Mouse (Mus musculus) lung, postnatal 0 days (tissue): Measurements from ENCODE around the gene Zdhhc12. TPM values are rescaled to one million over a fixed set of nuclear protein-coding genes. Genes with fewer than 3 reads are reported as not detected.

Experiments
- ATAC-seq: fragments of 200-750 bp; cut with Nextera tagmentation; 2 replicates; pipeline ENCODE4 v1.8.0; 2017; ENCODE audit warnings: moderate library complexity
- DNase-seq: peaks from one replicate; pipeline ENCODE4 v3.0.0-alpha.2; 2016; ENCODE audit warnings: low spot score
- H3K27ac ChIP-seq: fragments of 300-500 bp; sonication (generic); 2 replicates; pipeline ENCODE4 v1.5.1; 2014; ENCODE audit warnings: antibody characterized with exemption, mild to moderate bottlenecking, low read length, mixed read lengths
- H3K27me3 ChIP-seq: fragments of 300-500 bp; sonication (generic); replicated peaks from 2 replicates; pipeline ENCODE4 v1.6.1; 2014; ENCODE audit warnings: low read length, mixed read lengths; ENCODE audit not compliant: insufficient read depth
- H3K36me3 ChIP-seq: fragments of 300-500 bp; sonication (generic); 2 replicates; pipeline ENCODE4 v1.6.1; 2014; ENCODE audit warnings: low read length, mixed read lengths; ENCODE audit not compliant: insufficient read depth
- H3K4me1 ChIP-seq: fragments of 300-500 bp; sonication (generic); 2 replicates; pipeline ENCODE4 v1.6.1; 2014; ENCODE audit warnings: antibody characterized with exemption, low read depth, low read length, mixed read lengths; ENCODE audit not compliant: insufficient read depth
- H3K4me2 ChIP-seq: fragments of 300-500 bp; sonication (generic); replicated peaks from 2 replicates; pipeline ENCODE4 v1.6.1; 2014; ENCODE audit warnings: low read depth, mild to moderate bottlenecking, low read length, moderate library complexity, mixed read lengths
- H3K4me3 ChIP-seq: fragments of 300-500 bp; sonication (generic); 2 replicates; pipeline ENCODE4 v1.5.1; 2014; ENCODE audit warnings: low read depth, low read length
- H3K9ac ChIP-seq: fragments of 300-500 bp; sonication (generic); replicated peaks from 2 replicates; pipeline ENCODE4 v1.6.1; 2014; ENCODE audit warnings: low read depth, mild to moderate bottlenecking
- H3K9me3 ChIP-seq: fragments of 300-500 bp; sonication (generic); 2 replicates; pipeline ENCODE4 v1.6.1; 2016; ENCODE audit warnings: low read length, mixed read lengths
- CTCF ChIP-seq: IDR thresholded peaks from 2 replicates; pipeline ENCODE4 v1.5.1; 2016; ENCODE audit warnings: antibody characterized with exemption, mild to moderate bottlenecking
- EP300 ChIP-seq: IDR thresholded peaks from 2 replicates; pipeline ENCODE4 v1.6.1; 2016; ENCODE audit warnings: antibody characterized with exemption, mild to moderate bottlenecking, control low read depth
- WGBS: fragments of 180-500 bp; shearing (Covaris S2); extraction: QIAGEN DNeasy Blood & Tissue Kit; methylation state at CpG from one replicate; pipeline ENCODE4 v1.1.7; 2014; 5-methylcytosine and 5-hydroxymethylcytosine counted together
- polyA plus RNA-seq: library from polyadenylated mRNA; unstranded; fragments of >200 nt; fragmentation: Nextera tagmentation; extraction: Ambion mirVana; gene quantifications from 2 replicates; pipeline ENCODE4 v1.2.1, GENCODE M21; 2015

The Zdhhc12 gene
- polyA plus RNA-seq, 1 experiment from 2014 or later = 40.0 TPM

- DNase-seq (no peak), ATAC-seq (no peak)
- Histone ChIP-seq H3K4me1 (no peaks in the 10 kb centered on the region; the same call in 1 of the 2 replicates), H3K27me3 (no peaks in the 10 kb centered on the region), H3K9me3 (no peaks in the 10 kb centered on the region), H3K4me3 (no peak overlapping the region), H3K27ac (no peak overlapping the region), H3K4me2 (no peak overlapping the region), H3K9ac (no peak overlapping the region), H3K36me3 (no peaks in the 10 kb centered on the region)
- 83% methylated on average over 15 of the region's 15 CpGs for WGBS
- TF ChIP-seq CTCF (no peak), EP300 (no peak)
Observed at GRCm38 (mm10) chr2:30080181-30080800, 13.2 kb downstream of the Zdhhc12 start.

DNA sequence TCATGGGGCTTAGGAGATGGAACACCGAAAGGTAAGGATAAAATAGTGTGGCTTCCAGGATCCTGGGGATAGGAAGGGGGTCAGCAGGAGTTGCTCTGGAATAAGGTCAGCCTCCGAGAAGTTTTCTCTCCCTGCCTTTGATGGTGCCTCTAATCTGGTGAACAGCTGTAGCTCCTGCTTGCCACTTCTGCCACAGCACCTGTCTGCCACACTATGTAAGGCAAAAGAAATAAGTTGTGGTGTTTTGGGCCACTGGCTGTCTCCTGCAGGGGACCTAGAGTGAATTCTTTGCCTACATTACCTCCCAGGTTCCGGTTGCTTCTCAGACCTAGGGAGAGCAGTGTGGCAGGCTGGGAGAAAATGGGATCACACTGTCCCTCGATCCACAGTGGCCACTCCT, 14.7 kb downstream of the Zdhhc12 start:
- no peak overlapping the region for H3K9ac ChIP-seq
- no peaks in the 10 kb centered on the region; the same call in 1 of the 2 replicates for H3K4me1 ChIP-seq
- ATAC-seq (no peak), DNase-seq (no peak)
- no peak overlapping the region for H3K4me3 ChIP-seq
- no peaks in the 10 kb centered on the region for H3K9me3 ChIP-seq
- H3K36me3 ChIP-seq = no peaks in the 10 kb centered on the region
- TF ChIP-seq CTCF (no peak), EP300 (no peak)
- WGBS = 54% methylated on average over 4 of the region's 4 CpGs
- H3K27me3 ChIP-seq = no peaks in the 10 kb centered on the region
- H3K4me2 ChIP-seq = no peak overlapping the region
- peak overlapping the region; percentile 69 for H3K27ac ChIP-seq

GRCm38 (mm10) chr2:30078349-30078712, 15.1 kb downstream of the Zdhhc12 start:
- Histone ChIP-seq H3K4me1 (no peaks in the 10 kb centered on the region; the same call in 1 of the 2 replicates), H3K36me3 (no peaks in the 10 kb centered on the region), H3K4me3 (no peak overlapping the region), H3K27me3 (no peaks in the 10 kb centered on the region), H3K9me3 (no peaks in the 10 kb centered on the region), H3K9ac (no peak overlapping the region), H3K27ac (peak overlapping the region; percentile 69), H3K4me2 (peak overlapping the region; percentile 97)
- DNase-seq = peak; percentile 51
- TF ChIP-seq EP300 = peak; percentile 70
- no peak for TF ChIP-seq CTCF
- WGBS = 7% methylated on average over 10 of the region's 10 CpGs
- peak; percentile 69 for ATAC-seq

GRCm38 (mm10) chr2:30077502-30078348, 15.7 kb downstream of the Zdhhc12 start, which contains the start of gene Pkn3:
TSS of gene Pkn3 (plus strand) at chr2:30077684.
- TF ChIP-seq EP300 = no peak
- peak; percentile 100 for TF ChIP-seq CTCF
- peak; percentile 88 for ATAC-seq
- DNase-seq = peak; percentile 94

DNA sequence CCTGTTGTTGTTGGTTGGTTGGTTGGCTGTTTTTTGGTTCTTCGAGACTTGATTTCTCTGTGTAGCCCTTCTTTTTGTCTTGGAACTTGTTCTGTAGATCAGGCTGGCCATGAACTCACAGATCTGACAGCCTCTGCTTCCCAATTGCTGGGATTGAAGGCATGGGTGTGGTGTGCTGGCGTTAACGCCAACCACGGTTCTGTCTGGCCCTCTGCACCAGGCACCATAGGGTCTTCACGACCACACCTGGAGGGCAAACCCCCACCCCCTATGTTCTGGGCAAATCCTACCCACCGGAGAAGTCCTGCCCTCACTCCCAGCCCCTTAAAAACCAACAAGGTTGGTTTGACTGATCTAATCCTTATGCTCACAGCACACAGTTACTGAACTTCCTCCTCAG, 16.5 kb downstream of the Zdhhc12 start:
- no peaks in the 10 kb centered on the region; the same call in 1 of the 2 replicates for H3K4me1 ChIP-seq
- H3K9ac ChIP-seq = no peak overlapping the region
- no peaks in the 10 kb centered on the region for H3K9me3 ChIP-seq
- no peaks in the 10 kb centered on the region for H3K27me3 ChIP-seq
- WGBS = 67% methylated on average over 6 of the region's 6 CpGs
- DNase-seq (no peak), ATAC-seq (0 out of 2 replicates have a peak, but pooled peaks have one; percentile 1)
- no peak overlapping the region for H3K4me2 ChIP-seq
- H3K27ac ChIP-seq = no peak overlapping the region
- TF ChIP-seq CTCF (no peak), EP300 (no peak)
- H3K36me3 ChIP-seq = no peaks in the 10 kb centered on the region
- no peak overlapping the region for H3K4me3 ChIP-seq

More at GRCm38 (mm10) chr2:30077502-30078348, 15.7 kb downstream of the Zdhhc12 start, which contains the start of gene Pkn3:
- under 1% methylated on average over 45 of the region's 53 CpGs for WGBS
- H3K27ac ChIP-seq = peak within 1 kb of the TSS; percentile 69
- H3K9ac ChIP-seq = 0 out of 2 replicates have a peak within 1 kb of the TSS, but pooled peaks have one; percentile 23
- peak within 1 kb of the TSS; percentile 56 for H3K4me3 ChIP-seq
- no peaks in the 10 kb centered on the region; the same call in 1 of the 2 replicates for H3K4me1 ChIP-seq
- H3K27me3 ChIP-seq = no peaks in the 10 kb centered on the region
- peak within 1 kb of the TSS; percentile 97 for H3K4me2 ChIP-seq
- no peaks in the 10 kb centered on the region for H3K9me3 ChIP-seq
- no peaks in the 10 kb centered on the region for H3K36me3 ChIP-seq

DNA sequence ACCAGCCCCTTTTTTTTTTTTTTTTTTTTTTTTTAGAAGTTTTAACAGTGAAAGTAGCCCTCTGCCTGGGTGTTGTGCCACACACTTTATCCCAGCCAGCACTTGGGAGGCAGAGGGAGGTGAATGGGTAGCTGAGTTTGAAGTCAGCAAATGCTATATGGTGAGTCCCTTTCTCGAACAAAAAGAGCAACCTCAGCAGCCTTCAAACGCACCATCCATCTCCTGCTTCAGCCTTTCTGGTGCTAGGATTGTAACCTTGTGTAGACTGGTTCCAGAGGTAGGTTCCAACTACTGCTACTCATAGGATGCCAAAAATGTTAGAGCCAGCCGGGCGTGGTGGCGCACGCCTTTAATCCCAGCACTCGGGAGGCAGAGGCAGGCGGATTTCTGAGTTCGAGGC, 17.0 kb downstream of the Zdhhc12 start:
- Histone ChIP-seq H3K4me2 (no peak overlapping the region), H3K4me1 (no peaks in the 10 kb centered on the region; the same call in 1 of the 2 replicates), H3K27ac (no peak overlapping the region), H3K4me3 (no peak overlapping the region), H3K36me3 (no peaks in the 10 kb centered on the region), H3K9me3 (no peaks in the 10 kb centered on the region), H3K27me3 (no peaks in the 10 kb centered on the region), H3K9ac (no peak overlapping the region)
- ATAC-seq = no peak
- WGBS = 87% methylated on average over 8 of the region's 9 CpGs
- DNase-seq = no peak
- TF ChIP-seq CTCF (no peak), EP300 (no peak)
